Mouse (Mus musculus) CH12.LX (cell line): ENCODE data around the gene Tmem216. TPM values are rescaled to one million over a fixed set of nuclear protein-coding genes. Genes with fewer than 3 reads are reported as not detected.
A peak's percentile ranks its signal among the peaks of the same experiment; 100 is the strongest.

Experiments used
- DNase-seq: peaks from one replicate; pipeline ENCODE4 v3.0.0-alpha.2; 2013; ENCODE audit errors: extremely low read depth
- H3K27ac ChIP-seq: 2 replicates; pipeline ENCODE4 v1.5.1; 2012; ENCODE audit warnings: low read depth, mild to moderate bottlenecking, control low read depth, moderate library complexity; ENCODE audit not compliant: insufficient read depth
- H3K27me3 ChIP-seq: replicated peaks from 2 replicates; pipeline ENCODE3; 2012; ENCODE audit warnings: inconsistent platforms
- H3K36me3 ChIP-seq, 2 experiments: replicated peaks in 1 of 2; 2 replicates each; pipeline versions ENCODE3 to v1.6.1; 2012; ENCODE audit warnings: inconsistent platforms in 1 of 2, low read length in 1 of 2, mild to moderate bottlenecking in 1 of 2, mixed read lengths in 1 of 2, moderate library complexity in 1 of 2; ENCODE audit not compliant: control insufficient read depth in 1 of 2, insufficient read depth in 1 of 2
- H3K4me1 ChIP-seq, 2 experiments: 2 replicates each; pipeline ENCODE4 v1.6.1; 2012; ENCODE audit warnings: inconsistent platforms in 1 of 2, moderate library complexity in 1 of 2; ENCODE audit not compliant: insufficient read depth in 2 of 2, control insufficient read depth in 1 of 2
- H3K4me2 ChIP-seq: 2 replicates; pipeline ENCODE4 v1.6.1; 2012; ENCODE audit warnings: low read depth, mild to moderate bottlenecking, control low read depth; ENCODE audit not compliant: poor library complexity, insufficient read depth, severe bottlenecking
- H3K4me3 ChIP-seq, 3 experiments: fragments of 150-350 bp in 1 of 3; sonication (generic) in 1 of 3; replicated peaks in 1 of 3; 2 replicates each; pipeline versions ENCODE3 to v1.5.1; 2011 to 2012; ENCODE audit warnings: low read depth in 2 of 3, low read length in 2 of 3, mild to moderate bottlenecking in 2 of 3, moderate library complexity in 2 of 3, control low read depth in 1 of 3, improper control_type of control experiment in 1 of 3, inconsistent platforms in 1 of 3, mixed read lengths in 1 of 3; ENCODE audit not compliant: poor library complexity in 1 of 3
- H3K79me2 ChIP-seq: replicated peaks from 2 replicates; pipeline ENCODE4 v1.6.1; 2012; ENCODE audit warnings: mild to moderate bottlenecking, moderate library complexity; ENCODE audit not compliant: control insufficient read depth, poor library complexity, insufficient read depth, severe bottlenecking; ENCODE audit errors: extremely low read depth
- H3K9ac ChIP-seq: 2 replicates; pipeline ENCODE4 v1.6.1; 2012; ENCODE audit warnings: low read depth, mild to moderate bottlenecking, control low read depth, moderate library complexity; ENCODE audit not compliant: insufficient read depth
- H3K9me3 ChIP-seq: replicated peaks from 2 replicates; pipeline ENCODE3; 2012; ENCODE audit warnings: low read length, inconsistent platforms, mixed read lengths
- BHLHE40 ChIP-seq: IDR thresholded peaks from 2 replicates; pipeline ENCODE4 v1.6.1; 2011; ENCODE audit warnings: mild to moderate bottlenecking, low read depth, low read length, improper control_type of control experiment
- CHD1 ChIP-seq: IDR thresholded peaks from 2 replicates; pipeline ENCODE4 v1.6.1; 2012; ENCODE audit warnings: low read depth, low read length, improper control_type of control experiment, inconsistent platforms
- CTCF ChIP-seq, 2 experiments: IDR thresholded peaks in 1 of 2; conservative IDR thresholded peaks in 1 of 2; 2 replicates each; pipeline ENCODE4 v1.5.1; 2011 to 2012; ENCODE audit warnings: low read depth in 2 of 2, low read length in 2 of 2, improper control_type of control experiment in 1 of 2, inconsistent platforms in 1 of 2, mild to moderate bottlenecking in 1 of 2, moderate library complexity in 1 of 2
- E2F4 ChIP-seq: IDR thresholded peaks from 2 replicates; pipeline ENCODE4 v1.6.1; 2011; ENCODE audit warnings: low read depth, low read length, improper control_type of control experiment; ENCODE audit not compliant: insufficient replicate concordance
- ELF1 ChIP-seq: IDR thresholded peaks from 2 replicates; pipeline ENCODE4 v1.6.1; 2014; ENCODE audit warnings: low read depth, mild to moderate bottlenecking, inconsistent platforms, low read length, improper control_type of control experiment
- EP300 ChIP-seq: IDR thresholded peaks from 2 replicates; pipeline ENCODE4 v1.6.1; 2011; ENCODE audit warnings: low read length, improper control_type of control experiment
- HCFC1 ChIP-seq: IDR thresholded peaks from 2 replicates; pipeline ENCODE4 v1.6.1; 2012; ENCODE audit warnings: low read depth, mild to moderate bottlenecking, inconsistent platforms, low read length, improper control_type of control experiment
- IRF4 ChIP-seq: IDR thresholded peaks from 2 replicates; pipeline ENCODE4 v1.6.1; 2014; ENCODE audit warnings: low read depth, mild to moderate bottlenecking, inconsistent platforms, low read length, improper control_type of control experiment
- JUN ChIP-seq: IDR thresholded peaks from 2 replicates; pipeline ENCODE4 v1.6.1; 2011; ENCODE audit warnings: low read depth, mild to moderate bottlenecking, low read length, improper control_type of control experiment, moderate library complexity; ENCODE audit not compliant: insufficient read depth
- JUND ChIP-seq: conservative IDR thresholded peaks from 2 replicates; pipeline ENCODE4 v1.6.1; 2011; ENCODE audit warnings: low read depth, low read length, improper control_type of control experiment
- KAT2A ChIP-seq: IDR thresholded peaks from 2 replicates; pipeline ENCODE4 v1.6.1; 2012; ENCODE audit warnings: low read length, improper control_type of control experiment, inconsistent platforms; ENCODE audit not compliant: insufficient replicate concordance
- MAX ChIP-seq: IDR thresholded peaks from 2 replicates; pipeline ENCODE4 v1.6.1; 2011; ENCODE audit warnings: low read length, improper control_type of control experiment
- MAZ ChIP-seq: IDR thresholded peaks from 2 replicates; pipeline ENCODE4 v1.6.1; 2012; ENCODE audit warnings: low read depth, mild to moderate bottlenecking, inconsistent platforms, low read length, improper control_type of control experiment, moderate library complexity
- MEF2A ChIP-seq: IDR thresholded peaks from 2 replicates; pipeline ENCODE4 v1.6.1; 2014; ENCODE audit warnings: low read depth, mild to moderate bottlenecking, inconsistent platforms, low read length, improper control_type of control experiment, borderline replicate concordance
- MYC ChIP-seq: IDR thresholded peaks from 2 replicates; pipeline ENCODE4 v1.6.1; 2011; ENCODE audit warnings: low read depth, mild to moderate bottlenecking, improper control_type of control experiment, low read length
- NELFE ChIP-seq: IDR thresholded peaks from 2 replicates; pipeline ENCODE4 v1.6.1; 2011; ENCODE audit warnings: low read depth, low read length, improper control_type of control experiment
- POLR2A ChIP-seq: IDR thresholded peaks from 2 replicates; pipeline ENCODE4 v1.6.1; 2011; ENCODE audit warnings: low read depth, mild to moderate bottlenecking, improper control_type of control experiment, low read length
- POLR2AphosphoS2 ChIP-seq: IDR thresholded peaks from 2 replicates; pipeline ENCODE4 v1.6.1; 2011; ENCODE audit warnings: low read depth, low read length, improper control_type of control experiment
- SIN3A ChIP-seq: IDR thresholded peaks from 2 replicates; pipeline ENCODE4 v1.6.1; 2012; ENCODE audit warnings: low read length, improper control_type of control experiment, inconsistent platforms
- TBP ChIP-seq: conservative IDR thresholded peaks from 2 replicates; pipeline ENCODE4 v1.6.1; 2011; ENCODE audit warnings: low read depth, low read length, improper control_type of control experiment
- TCF12 ChIP-seq: IDR thresholded peaks from 2 replicates; pipeline ENCODE4 v1.6.1; 2014; ENCODE audit warnings: low read depth, mild to moderate bottlenecking, inconsistent platforms, low read length, improper control_type of control experiment
- UBTF ChIP-seq: IDR thresholded peaks from 2 replicates; pipeline ENCODE4 v1.6.1; 2012; ENCODE audit warnings: low read depth, mild to moderate bottlenecking, inconsistent platforms, low read length, improper control_type of control experiment, moderate library complexity
- ZMIZ1 ChIP-seq: IDR thresholded peaks from 2 replicates; pipeline ENCODE4 v1.6.1; 2012; ENCODE audit warnings: low read depth, mild to moderate bottlenecking, inconsistent platforms, low read length, improper control_type of control experiment
- dilution Hi-C: fragments of 300-500 bp; cut with MboI; formaldehyde crosslinking; loops from 2 replicates; pipeline ENCODE4 v1.14.3; 2020; ENCODE audit warnings: low sequenced_read_pairs; ENCODE audit not compliant: extremely low pct_unique_long_range_greater_than_20kb, extremely low pct_ligation_motif_present
- in situ Hi-C: fragments of 300-500 bp; cut with MboI; formaldehyde crosslinking; loops from 3 replicates; pipeline ENCODE4 v1.14.3; 2019; ENCODE audit warnings: low sequenced_read_pairs, low pct_ligation_motif_present, low pct_unique_long_range_greater_than_20kb, mixed read lengths
- polyA plus RNA-seq: library from polyadenylated mRNA; unstranded; fragments of >175 nt; gene quantifications from 2 replicates; pipeline ENCODE4 v1.2.1, GENCODE M21; 2012; ENCODE audit warnings: low read depth; ENCODE audit not compliant: insufficient read length
- total RNA-seq, 2 experiments: library from RNA; depleted of rRNA; stranded (reverse); fragments of 300-350 nt in 1 of 2; fragments of >200 nt in 1 of 2; gene quantifications; 2 replicates each; pipeline ENCODE4 v1.2.3; 2012 to 2014

Gene Tmem216
- total and polyA plus RNA-seq, 3 experiments, result 19.9 to 25.7 (median 24.0) TPM

DNA sequence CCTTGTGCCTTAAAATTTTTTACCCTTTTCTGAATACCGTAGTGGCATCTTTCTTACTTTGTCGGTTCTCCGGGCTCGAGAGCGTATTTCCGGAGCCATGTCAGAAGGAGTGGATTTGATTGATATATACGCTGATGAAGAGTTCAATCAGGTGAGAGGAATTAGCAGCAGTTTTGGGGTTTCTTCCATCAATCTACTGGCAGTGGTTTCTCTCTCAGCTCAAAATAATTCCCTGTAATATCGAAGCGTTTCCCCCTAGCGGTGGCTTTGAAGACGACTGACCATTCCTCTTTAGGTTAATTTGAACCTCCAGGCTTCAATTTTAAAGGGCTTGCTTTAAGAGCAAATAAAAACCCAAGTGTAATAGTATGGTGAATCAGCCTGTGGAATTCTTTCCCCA lies 30.1 kb downstream of the Tmem216 start, which contains the start of gene Sdhaf2:
Gene Sdhaf2 (minus strand): TSS at position 233 of the 400 bp plus-strand sequence.
- H3K4me1 ChIP-seq, result peaks cover 9 to 54% of the 10 kb centered on the region in 2 experiments
- dilution Hi-C loops, result no loop called here
- peak; percentile 70 for DNase-seq

DNA sequence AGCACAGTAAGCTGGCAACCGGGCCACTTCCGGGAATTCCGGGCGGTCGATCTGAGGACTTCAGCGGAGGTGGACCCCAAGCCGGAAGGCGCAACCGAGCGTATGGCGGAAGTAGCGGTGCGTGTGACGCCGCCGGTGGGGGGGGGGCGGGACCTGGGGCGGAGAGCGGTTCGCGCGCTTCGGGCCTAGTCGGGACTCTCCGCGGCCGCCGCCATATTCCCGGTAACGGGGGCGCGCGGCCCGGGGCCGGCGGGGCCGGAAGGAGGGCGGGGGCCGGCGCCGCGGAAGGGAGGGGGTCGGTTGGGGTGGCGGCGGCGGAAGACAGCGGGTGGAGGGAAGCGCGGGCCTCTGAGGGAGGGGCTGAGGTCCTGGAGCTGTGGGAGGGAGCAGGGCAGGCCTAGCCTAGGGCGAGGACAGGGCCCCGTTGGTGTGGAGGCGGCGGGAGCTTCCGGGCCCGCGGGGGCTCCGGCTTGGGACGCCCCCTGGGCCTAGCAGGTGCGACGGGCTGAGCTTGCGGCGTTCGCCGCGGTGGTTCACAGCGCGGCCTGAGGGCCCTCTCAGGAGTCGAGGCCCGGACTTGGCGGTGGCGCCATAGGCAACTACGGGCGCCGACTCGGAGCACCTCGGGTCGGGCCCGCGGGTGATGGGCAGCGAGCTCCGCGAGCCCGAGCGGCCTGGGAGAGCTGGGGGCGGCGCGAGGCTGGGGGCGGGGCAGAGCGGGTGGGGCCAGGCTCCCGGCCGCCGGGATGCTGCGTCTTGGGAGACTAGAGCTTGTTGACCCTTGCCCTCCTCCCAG lies 30.7 kb downstream of the Tmem216 start, which contains the start of gene Cpsf7:
Gene Cpsf7 (plus strand): TSS at position 161 of the 796 bp plus-strand sequence.
- Histone ChIP-seq H3K9ac (peak within 1 kb of the TSS; percentile 98), H3K27me3 (no peaks in the 10 kb centered on the region), H3K27ac (peak within 1 kb of the TSS; percentile 92)
- DNase-seq, result peak; percentile 94
- in situ Hi-C loops, result no loop called here
- TF ChIP-seq MAZ (peak; percentile 59; the same call in 1 of the 2 replicates), SIN3A (0 out of 2 replicates have a peak, but pooled peaks have one; percentile 83), POLR2A (peak; percentile 82; the same call in 1 of the 2 replicates), KAT2A (peak; percentile 72; the same call in 1 of the 2 replicates), MEF2A (no peak), TCF12 (peak; percentile 68; the same call in 1 of the 2 replicates), NELFE (peak; percentile 75; the same call in 1 of the 2 replicates), UBTF (peak; percentile 46; the same call in 1 of the 2 replicates), HCFC1 (peak; percentile 76), ELF1 (peak; percentile 98), POLR2AphosphoS2 (no peak)
- TF ChIP-seq, all 38 proteins: peak for 9
- H3K4me1 ChIP-seq, result peaks cover 9 to 60% of the 10 kb centered on the region in 2 experiments
- peak within 1 kb of the TSS; percentile 90 to 96 (median 94) for H3K4me3 ChIP-seq
- peaks cover 8 to 30% of the 10 kb centered on the region in 2 experiments for H3K36me3 ChIP-seq
- no peaks in the 10 kb centered on the region for H3K9me3 ChIP-seq
- dilution Hi-C loops, result no loop called here
- peaks cover 54% of the 10 kb centered on the region for H3K79me2 ChIP-seq
- peak within 1 kb of the TSS; percentile 98 for H3K4me2 ChIP-seq

More for the DNA sequence above, 30.1 kb downstream of the Tmem216 start, which contains the start of gene Sdhaf2:
- Histone ChIP-seq H3K27me3 (no peaks in the 10 kb centered on the region), H3K4me3 (peak within 1 kb of the TSS; percentile 90 to 96 (median 94)), H3K9ac (peak within 1 kb of the TSS; percentile 98), H3K4me2 (peak within 1 kb of the TSS; percentile 98), H3K27ac (peak within 1 kb of the TSS; percentile 92), H3K9me3 (no peaks in the 10 kb centered on the region), H3K36me3 (peaks cover 11 to 36% of the 10 kb centered on the region in 2 experiments), H3K79me2 (peaks cover 55% of the 10 kb centered on the region)
- in situ Hi-C loops, result no loop called here
- TF ChIP-seq JUND (peak; percentile 45), CHD1 (peak; percentile 62; the same call in 1 of the 2 replicates), MAX (0 out of 2 replicates have a peak, but pooled peaks have one; percentile 18), JUN (no peak), MYC (no peak), HCFC1 (no peak), BHLHE40 (no peak), MAZ (no peak), ZMIZ1 (no peak), SIN3A (peak; percentile 87), CTCF (conservative IDR thresholded peaks at IDR 0.05 in 1 of 2, IDR thresholded peaks at IDR 0.05 in 1 of 2; ENCODE audit: low read depth in 2 of 2, low read length in 2 of 2) (peak; percentile 50 to 65; a peak in 3 of 4 replicates), TBP (0 out of 2 replicates have a peak, but pooled peaks have one; percentile 35), E2F4 (0 out of 2 replicates have a peak, but pooled peaks have one; percentile 63), EP300 (no peak), UBTF (no peak), IRF4 (0 out of 2 replicates have a peak, but pooled peaks have one; percentile 12)
